Mouse (Mus musculus) cerebellum, adult 11 months (tissue): ENCODE data around the gene Alcam.

Experiments
- DNase-seq: peaks from one replicate; pipeline ENCODE4 v3.0.0; 2022

Alcam gene

DNA sequence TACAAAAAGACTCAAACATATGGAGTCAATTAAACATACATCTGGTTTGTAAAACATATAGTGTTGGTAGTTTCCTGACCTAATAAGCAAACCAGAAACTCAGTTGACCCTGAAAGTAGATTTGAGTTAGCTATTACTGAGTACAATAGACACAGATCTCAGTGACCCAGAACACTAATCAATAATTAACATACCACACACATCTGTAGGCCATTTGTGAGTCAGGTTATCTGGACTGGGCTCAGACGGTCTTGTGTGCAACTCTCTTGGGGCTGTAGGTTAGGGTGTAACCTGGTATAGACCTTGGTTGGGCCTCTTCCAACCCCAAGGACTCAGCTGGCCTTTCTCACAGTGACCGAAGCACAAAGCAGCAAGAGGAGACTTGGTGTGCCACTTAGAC is 211.7 kb downstream of the Alcam start:
- no peak for DNase-seq

DNA sequence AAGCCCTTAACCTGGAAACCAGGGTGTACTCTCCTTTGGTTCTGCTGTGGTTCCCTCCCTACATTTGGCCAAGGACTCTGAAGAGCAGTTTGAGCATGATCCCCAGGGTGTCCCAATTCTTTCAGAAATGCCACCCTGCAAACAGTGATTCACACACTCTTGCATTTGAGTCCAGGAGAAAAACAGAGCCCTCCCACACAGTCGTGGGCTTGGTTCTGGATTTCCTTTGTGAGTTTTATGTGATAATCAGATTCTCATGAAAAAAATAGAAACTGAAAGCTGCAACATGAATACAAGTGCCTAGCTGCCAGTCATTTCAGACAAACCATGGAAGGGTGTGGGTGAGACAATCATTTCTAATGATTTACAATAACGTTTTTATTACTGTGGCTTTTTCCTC is 223.9 kb downstream of the Alcam start:
- no peak for DNase-seq

DNA sequence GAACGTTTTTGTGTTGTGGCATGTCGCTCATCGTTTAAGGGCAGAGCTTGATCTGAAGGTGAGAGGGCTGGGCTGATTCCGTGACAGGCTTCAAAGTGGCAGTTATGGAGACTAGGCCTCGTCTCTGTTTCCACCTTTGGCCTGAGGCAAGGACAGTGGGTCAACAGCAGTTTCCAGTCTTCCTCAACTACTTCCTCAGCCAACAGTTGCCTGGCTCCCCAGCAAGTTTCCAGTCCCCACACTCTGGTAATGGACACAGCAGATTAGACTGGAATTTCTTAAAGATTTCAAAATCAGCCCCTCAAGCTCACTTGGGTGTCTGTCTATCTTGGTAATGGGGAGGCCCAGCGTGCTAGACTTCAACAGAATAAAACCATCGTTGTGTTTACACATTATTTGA is 224.4 kb downstream of the Alcam start:
- no peak for DNase-seq

DNA sequence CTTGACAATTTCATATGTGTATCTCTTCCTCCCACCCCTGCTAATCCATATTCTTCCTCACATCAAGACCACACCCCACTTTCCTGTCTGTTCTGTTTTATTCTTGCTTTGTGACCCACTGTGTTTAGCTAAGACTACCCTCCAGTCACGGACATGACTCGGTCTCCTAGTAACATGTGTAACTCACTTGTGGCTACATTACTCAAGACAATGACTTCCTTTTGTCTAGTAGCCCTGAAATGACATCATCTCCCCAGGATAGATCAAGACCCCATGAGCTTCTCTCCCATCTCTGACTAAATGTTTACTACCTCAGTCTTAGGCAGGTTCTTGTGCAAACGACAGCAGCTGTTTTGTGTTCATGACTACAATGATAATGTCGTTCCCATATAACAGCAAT is 231.0 kb downstream of the Alcam start:
- DNase-seq = no peak

DNA sequence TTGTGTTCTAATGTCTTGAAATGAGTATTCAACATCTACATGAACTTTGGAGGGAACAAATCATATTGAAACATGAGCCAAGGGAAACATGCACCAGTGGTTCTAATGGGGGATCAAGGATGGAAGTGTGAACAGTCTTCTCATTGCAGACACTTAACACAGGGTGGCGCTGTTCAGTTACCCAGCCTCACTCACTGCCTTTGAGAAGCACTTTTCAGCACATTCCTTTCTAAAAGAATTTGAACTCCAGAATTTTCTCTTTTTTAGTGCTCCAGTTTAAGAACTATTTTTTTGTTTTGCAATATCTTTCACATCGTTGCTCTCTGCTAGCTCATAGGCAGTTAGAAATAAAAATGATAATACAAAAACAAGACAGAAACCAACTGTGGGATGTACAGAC is 234.8 kb downstream of the Alcam start:
- no peak for DNase-seq

DNA sequence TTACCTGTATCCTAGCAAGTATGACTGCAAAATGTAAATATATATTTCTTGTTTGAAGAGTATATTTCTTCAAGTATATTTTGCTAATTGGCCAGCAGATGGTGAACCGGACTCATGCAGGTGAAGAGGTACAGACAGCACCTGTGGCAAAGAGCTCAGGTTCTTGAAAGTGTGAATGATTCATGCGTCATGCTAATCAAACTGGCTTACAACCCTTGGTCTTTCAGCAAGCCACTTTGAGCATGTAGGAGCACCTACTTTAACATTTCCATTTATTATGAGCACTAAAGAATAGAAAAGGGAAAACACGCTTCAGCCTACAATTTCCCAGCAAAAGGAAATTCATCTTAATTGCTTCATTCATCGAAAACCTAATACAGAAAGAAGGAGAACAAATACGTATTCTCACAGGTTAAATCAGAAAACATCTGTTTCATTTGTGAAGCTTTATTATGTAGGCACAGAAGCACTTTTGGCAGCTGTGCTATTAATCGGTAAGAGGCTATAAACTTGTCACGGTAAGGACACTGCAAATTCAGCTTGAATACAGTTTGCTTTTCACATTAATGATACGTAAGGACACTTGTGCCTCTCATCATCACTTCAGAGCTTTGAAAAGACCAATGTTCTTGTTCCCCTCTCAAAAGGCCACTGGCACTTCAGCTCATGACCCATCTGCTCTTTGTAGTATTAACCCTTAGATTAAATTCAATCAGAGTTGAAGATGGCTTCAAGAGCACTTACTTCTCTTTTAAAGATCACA is 242.8 kb downstream of the Alcam start:
- no peak for DNase-seq

DNA sequence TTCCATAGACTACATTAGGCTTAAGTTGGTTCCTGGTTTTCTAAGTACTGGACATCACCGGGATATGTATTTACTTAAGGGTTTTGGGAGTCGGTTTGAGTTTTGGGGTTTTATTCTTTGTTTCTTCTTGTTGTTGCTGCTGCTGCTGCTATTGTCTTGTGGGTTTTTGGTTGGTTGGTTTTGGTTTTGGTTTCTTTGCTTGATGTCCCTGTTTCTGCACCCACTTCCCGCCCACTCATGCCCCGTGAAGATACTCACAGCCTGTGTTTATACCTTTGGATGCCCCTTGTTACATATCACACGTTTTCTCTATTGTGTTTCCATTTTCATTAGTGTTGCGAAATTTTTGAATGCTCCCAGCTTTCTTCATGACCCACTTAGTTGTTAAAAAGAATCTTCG is 253.8 kb downstream of the Alcam start:
- no peak for DNase-seq
